Mouse (Mus musculus) C2C12 (cell line): ENCODE results near the gene Fxyd6. TPM values are rescaled to one million over a fixed set of nuclear protein-coding genes. Genes with fewer than 3 reads are reported as not detected.

Experiments used
- H3K27me3 ChIP-seq: one replicate; pipeline ENCODE4 v1.6.1; 2011; ENCODE audit not compliant: control insufficient read depth, insufficient read depth, insufficient read length
- H3K36me3 ChIP-seq: one replicate; pipeline ENCODE4 v1.6.1; 2011; ENCODE audit not compliant: control insufficient read depth, insufficient read depth
- H3K4me3 ChIP-seq: one replicate; pipeline ENCODE4 v1.5.1; 2011; ENCODE audit warnings: mild to moderate bottlenecking, control low read depth; ENCODE audit not compliant: poor library complexity, insufficient read depth, severe bottlenecking
- H3K79me2 ChIP-seq: one replicate; pipeline ENCODE4 v1.6.1; 2011; ENCODE audit not compliant: control insufficient read depth, insufficient read depth
- H3K79me3 ChIP-seq: one replicate; pipeline ENCODE4 v1.6.1; 2011; ENCODE audit warnings: low read depth, control low read depth
- H3ac ChIP-seq: one replicate; pipeline ENCODE3; 2011; ENCODE audit warnings: low read depth; ENCODE audit not compliant: control insufficient read depth, insufficient read length
- CEBPB ChIP-seq: IDR thresholded peaks from one replicate; pipeline ENCODE4 v1.6.1; 2011; ENCODE audit warnings: low read depth, mild to moderate bottlenecking, control low read depth, moderate library complexity
- CTCF ChIP-seq: IDR thresholded peaks from one replicate; pipeline ENCODE4 v1.5.1; 2011; ENCODE audit not compliant: control insufficient read depth, insufficient read depth, insufficient read length
- FOSL1 ChIP-seq: IDR thresholded peaks from one replicate; pipeline ENCODE4 v1.8.0; 2011; ENCODE audit warnings: mild to moderate bottlenecking, low read length; ENCODE audit not compliant: poor library complexity, insufficient read depth, severe bottlenecking
- MAX ChIP-seq: IDR thresholded peaks from one replicate; pipeline ENCODE4 v1.6.1; 2011; ENCODE audit warnings: mild to moderate bottlenecking, control low read depth
- MYOD1 ChIP-seq: IDR thresholded peaks from one replicate; pipeline ENCODE4 v1.6.1; 2011; ENCODE audit warnings: low read depth; ENCODE audit not compliant: control insufficient read depth, insufficient read length
- MYOG ChIP-seq: IDR thresholded peaks from one replicate; pipeline ENCODE4 v1.6.1; 2011; ENCODE audit not compliant: control insufficient read depth, insufficient read length; ENCODE audit errors: extremely low read depth
- USF1 ChIP-seq: IDR thresholded peaks from one replicate; pipeline ENCODE4 v1.6.1; 2011; ENCODE audit warnings: low read depth, mild to moderate bottlenecking, control low read depth, moderate library complexity
- polyA plus RNA-seq: library from polyadenylated mRNA; unstranded; fragments of >200 nt; fragmentation: generic; extraction: Trizol; gene quantifications from one replicate; pipeline ENCODE4 v1.2.1, GENCODE M21; 2012; ENCODE audit warnings: missing spikeins

The Fxyd6 gene
- polyA plus RNA-seq, 1 experiment, result not detected

GRCm38 (mm10) chr9:45370616-45371336, 791 bp downstream of the Fxyd6 start:
- H3K79me3 ChIP-seq, result no peaks in the 10 kb centered on the region
- no peak overlapping the region for H3K4me3 ChIP-seq
- H3ac ChIP-seq, result no peak overlapping the region
- TF ChIP-seq MAX, result no peak
- TF ChIP-seq USF1, result no peak
- TF ChIP-seq MYOD1, result no peak
- TF ChIP-seq MYOG, result no peak
- no peak for TF ChIP-seq CTCF
- no peak for TF ChIP-seq FOSL1
- no peak for TF ChIP-seq CEBPB
- H3K36me3 ChIP-seq, result no peaks in the 10 kb centered on the region
- peaks cover 38% of the 10 kb centered on the region for H3K27me3 ChIP-seq
- H3K79me2 ChIP-seq, result no peaks in the 10 kb centered on the region

DNA sequence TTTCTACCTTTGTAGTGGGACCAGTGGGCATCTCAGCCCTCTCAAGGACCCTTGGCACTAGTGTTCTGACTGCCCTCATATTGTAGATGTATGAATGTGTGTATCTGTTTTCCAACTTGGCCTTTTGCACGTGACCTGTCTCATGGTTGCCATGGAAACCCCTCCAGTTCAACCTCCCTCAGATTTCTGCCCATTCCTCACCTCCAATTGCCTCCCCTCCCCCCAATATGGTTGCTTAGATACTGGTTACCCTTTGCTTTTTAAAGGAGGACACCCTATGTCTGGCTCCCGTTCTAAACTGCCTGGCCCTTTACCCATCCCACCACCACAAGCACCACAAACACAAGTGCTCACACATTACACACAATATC, 1.3 kb downstream of the Fxyd6 start:
- Histone ChIP-seq H3K27me3 (peaks cover 38% of the 10 kb centered on the region), H3K79me2 (no peaks in the 10 kb centered on the region), H3K79me3 (no peaks in the 10 kb centered on the region), H3ac (no peak overlapping the region), H3K36me3 (no peaks in the 10 kb centered on the region), H3K4me3 (no peak overlapping the region)
- TF ChIP-seq CEBPB (no peak), USF1 (no peak), MAX (no peak), MYOG (no peak), CTCF (no peak), FOSL1 (no peak), MYOD1 (no peak)

GRCm38 (mm10) chr9:45373896-45374295, 3.9 kb downstream of the Fxyd6 start:
- no peak overlapping the region for H3ac ChIP-seq
- peaks cover 26% of the 10 kb centered on the region for H3K27me3 ChIP-seq
- no peaks in the 10 kb centered on the region for H3K79me3 ChIP-seq

GRCm38 (mm10) chr9:45374988-45375502, 5.1 kb downstream of the Fxyd6 start:
- Histone ChIP-seq H3K36me3 (no peaks in the 10 kb centered on the region), H3K79me2 (no peaks in the 10 kb centered on the region), H3ac (no peak overlapping the region), H3K4me3 (no peak overlapping the region), H3K27me3 (peaks cover 23% of the 10 kb centered on the region), H3K79me3 (no peaks in the 10 kb centered on the region)
- TF ChIP-seq MYOD1, result no peak
- no peak for TF ChIP-seq CTCF
- TF ChIP-seq MAX, result no peak
- no peak for TF ChIP-seq USF1
- no peak for TF ChIP-seq MYOG
- TF ChIP-seq FOSL1, result no peak
- TF ChIP-seq CEBPB, result no peak

More at GRCm38 (mm10) chr9:45373896-45374295, 3.9 kb downstream of the Fxyd6 start:
- Histone ChIP-seq H3K36me3 (no peaks in the 10 kb centered on the region), H3K4me3 (no peak overlapping the region), H3K79me2 (no peaks in the 10 kb centered on the region)
- TF ChIP-seq USF1 (no peak), MYOD1 (no peak), MYOG (no peak), CTCF (no peak)

DNA sequence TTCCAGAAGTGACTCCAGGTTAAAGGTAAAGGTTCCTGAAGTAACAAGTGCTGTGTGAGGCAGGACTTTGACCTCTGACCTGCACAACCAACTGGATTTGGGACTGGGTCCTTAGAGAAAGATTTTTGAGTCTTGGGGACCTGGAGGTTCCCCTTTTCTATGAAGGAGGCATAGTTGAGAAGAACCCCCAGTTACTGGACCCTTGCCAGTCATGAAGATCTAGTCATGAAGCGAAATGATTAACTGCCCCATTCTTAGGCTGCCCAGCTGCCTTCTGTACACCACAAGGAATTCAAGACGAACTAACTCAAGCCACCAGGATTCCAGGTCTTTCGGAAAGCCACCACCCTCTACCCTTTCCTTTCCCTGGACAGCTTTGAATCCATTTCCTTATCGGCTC, 6.4 kb downstream of the Fxyd6 start:
- Histone ChIP-seq H3ac (no peak overlapping the region), H3K79me3 (no peaks in the 10 kb centered on the region), H3K27me3 (peaks cover 14% of the 10 kb centered on the region), H3K36me3 (no peaks in the 10 kb centered on the region), H3K4me3 (no peak overlapping the region), H3K79me2 (no peaks in the 10 kb centered on the region)
- no peak for TF ChIP-seq CTCF
- no peak for TF ChIP-seq FOSL1
- TF ChIP-seq MYOD1, result no peak
- no peak for TF ChIP-seq MYOG
